Mouse (Mus musculus): ENCODE measurements around the gene Slc30a10.

Gene Slc30a10

GRCm38 (mm10) chr1:185517566-185517965, 62.9 kb downstream of the Slc30a10 start:
- peak; percentile 32 for DNase-seq (ENCODE audit: low read depth, low spot score)
